Mouse (Mus musculus): ENCODE results near the gene Abhd17c.
A peak's percentile ranks its signal among the peaks of the same experiment; 100 is the strongest.
"Not testable (repeated sequence)": the region's sequence is repeated elsewhere in the genome, so short reads cannot be mapped to it uniquely, and the experiment has no call there.

Gene Abhd17c

DNA sequence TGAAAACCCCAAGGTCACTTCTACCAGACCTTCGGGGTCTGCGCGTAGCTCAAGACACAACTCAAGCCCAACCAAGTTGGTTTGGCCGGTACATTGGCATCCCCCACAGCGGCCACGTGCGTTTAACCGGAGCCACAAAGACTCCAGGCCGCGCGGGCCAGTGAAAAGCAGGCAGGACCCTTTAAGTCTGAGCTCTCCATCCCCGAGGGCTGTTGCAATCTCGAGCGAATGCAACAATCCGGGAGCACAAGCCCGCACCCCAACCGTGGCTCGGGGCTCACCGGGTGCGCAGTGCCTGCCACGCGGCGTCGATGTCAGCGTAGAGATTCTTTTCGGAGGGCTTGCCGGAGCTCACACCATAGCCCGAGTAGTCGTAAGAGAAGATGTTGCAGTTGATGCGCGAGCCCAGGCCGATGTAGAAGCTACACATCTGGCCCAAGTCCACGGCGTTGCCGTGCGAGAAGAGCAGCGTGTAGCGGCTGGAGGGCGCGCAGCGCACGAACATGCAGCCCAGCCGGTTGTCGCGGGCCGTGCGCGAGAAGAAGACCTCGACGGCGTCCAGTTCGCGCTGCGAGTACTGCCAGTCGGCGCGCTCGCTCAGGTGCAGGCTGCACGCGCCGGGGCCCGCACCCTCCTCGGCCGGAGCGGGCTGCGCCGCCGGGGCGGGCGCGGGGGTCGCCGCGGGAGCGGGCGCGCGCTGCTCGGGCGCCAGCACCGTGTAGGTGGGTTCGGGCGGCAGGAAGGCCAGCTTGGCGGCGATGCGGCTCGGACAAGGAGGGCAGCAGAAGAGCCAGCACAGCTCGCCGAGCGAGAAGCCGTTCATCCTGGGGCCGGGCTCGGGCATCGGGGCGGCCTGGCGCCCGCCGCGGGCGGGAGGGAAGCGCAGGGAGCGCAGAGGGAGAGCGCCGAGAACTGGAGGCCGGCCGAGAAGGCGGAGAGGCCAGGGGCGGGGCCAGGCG is at the start of gene Abhd17c:
TSS of gene Abhd17c (minus strand) at position 893 of the 959 bp plus-strand sequence.
- no peak for DNase-seq

DNA sequence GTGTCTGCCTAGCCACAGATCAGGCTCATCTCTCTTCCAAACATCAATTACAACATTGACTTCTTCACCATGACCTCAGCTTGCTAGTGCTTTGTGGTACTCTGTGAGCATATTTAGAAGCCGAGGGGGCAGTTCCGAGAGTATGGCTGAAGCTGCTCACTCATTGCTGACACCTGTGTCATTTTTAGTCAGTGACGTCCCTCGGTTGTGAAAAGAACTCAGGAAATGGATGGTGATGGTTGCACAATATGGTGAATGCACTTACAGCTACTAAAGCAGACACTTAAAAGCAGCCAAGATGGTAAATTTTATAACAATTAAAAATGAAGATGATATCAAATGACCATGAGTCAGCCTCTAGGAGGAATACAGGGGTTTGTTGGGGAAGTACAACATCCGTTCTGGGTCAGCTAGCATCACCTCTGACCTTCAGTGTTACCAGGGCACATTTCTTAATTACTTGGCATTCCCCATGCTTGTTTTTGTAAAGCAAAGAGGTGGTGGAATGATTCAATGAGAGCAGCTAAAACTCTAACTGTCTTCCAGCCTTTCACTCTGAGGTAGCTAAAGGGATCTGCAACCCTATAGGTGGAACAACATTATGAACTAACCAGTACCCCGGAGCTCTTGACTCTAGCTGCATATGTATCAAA is 45.6 kb upstream of the Abhd17c start:
- DNase-seq: peak; percentile 37

GRCm38 (mm10) chr7:84196221-84196620 is 44.5 kb upstream of the Abhd17c start:
- DNase-seq: no peak

DNA sequence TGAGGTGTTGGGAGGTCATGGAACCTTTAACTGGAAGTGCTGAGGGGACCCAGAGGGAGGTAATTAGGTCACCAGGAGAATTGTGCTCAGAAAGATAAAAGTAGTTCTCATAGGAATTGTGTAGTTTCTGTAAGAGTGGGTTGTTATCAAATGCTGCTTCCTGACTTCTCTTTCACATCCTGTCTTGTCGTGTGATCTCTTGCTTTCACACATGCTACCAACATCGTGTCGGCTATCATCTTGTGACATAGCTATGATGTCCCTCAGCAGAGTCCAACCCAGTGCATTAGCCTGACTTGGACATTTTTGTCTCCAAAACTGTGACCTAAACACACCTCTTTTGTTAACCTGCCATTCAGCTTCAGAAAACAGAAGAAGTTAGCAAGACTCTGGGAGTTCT is 40.6 kb upstream of the Abhd17c start:
- no peak for DNase-seq

- no peak for DNase-seq
Measured at GRCm38 (mm10) chr7:84191476-84191875, 39.8 kb upstream of the Abhd17c start.

DNA sequence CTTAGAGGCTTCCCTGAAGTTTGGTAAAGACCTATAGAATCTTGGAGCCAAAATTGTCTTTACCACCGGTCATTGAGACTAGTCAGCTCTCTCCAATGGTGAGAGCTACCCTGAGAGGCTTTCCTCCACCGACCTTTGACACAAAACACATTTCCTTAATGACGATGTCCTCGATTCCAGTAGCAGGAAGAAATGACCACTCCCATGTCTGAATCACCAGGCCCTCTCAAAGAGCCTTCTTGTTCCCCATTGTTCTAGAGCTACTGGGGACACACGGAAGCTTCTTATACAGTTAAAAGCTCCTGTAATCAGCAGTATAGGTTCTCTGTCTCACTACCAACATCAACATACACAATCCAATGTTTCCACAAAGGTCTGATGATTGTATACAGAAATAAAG is 36.5 kb upstream of the Abhd17c start:
- peak; percentile 53 for DNase-seq

DNA sequence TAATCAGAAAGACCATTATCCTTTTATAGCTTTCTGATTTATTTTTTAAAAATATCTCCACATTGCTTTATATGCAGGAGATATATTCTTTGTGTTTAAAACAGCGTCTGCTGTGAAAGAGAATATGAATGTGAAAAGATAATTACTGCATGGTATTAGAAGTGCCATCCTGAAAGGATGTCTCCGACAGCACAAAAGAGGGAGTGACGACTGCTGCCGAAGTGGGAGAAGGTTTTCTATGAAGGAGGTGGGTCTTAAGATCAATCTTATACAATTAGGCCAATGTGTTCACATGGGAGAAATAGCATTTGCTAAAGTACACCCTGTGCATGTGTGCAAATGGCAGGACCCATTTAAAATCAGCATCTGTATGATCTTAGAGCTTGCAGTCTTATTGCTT is 33.5 kb upstream of the Abhd17c start:
- no peak for DNase-seq

DNA sequence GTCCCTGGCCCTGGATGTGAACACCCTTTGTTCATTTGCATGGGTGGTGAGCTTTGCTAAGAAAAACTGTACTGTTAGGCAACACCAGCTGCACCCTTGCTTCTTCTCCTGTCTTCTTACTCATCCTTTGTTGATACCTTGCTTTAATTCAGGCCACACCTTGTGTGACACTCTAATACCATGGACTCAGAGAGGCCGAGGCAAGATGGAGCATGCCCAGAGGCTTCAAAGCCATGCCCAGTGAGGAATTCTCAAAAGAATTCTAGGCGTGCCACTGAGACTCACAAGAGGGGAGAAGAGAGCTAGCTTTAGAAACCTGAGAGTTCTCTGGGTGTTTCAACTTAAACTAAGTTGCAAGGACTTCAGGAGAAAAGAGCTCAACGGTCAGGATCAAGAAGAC is 33.0 kb upstream of the Abhd17c start:
- no peak for DNase-seq

- not testable (repeated sequence) for DNase-seq
Measured at GRCm38 (mm10) chr7:84178809-84179208, 27.1 kb upstream of the Abhd17c start.

DNA sequence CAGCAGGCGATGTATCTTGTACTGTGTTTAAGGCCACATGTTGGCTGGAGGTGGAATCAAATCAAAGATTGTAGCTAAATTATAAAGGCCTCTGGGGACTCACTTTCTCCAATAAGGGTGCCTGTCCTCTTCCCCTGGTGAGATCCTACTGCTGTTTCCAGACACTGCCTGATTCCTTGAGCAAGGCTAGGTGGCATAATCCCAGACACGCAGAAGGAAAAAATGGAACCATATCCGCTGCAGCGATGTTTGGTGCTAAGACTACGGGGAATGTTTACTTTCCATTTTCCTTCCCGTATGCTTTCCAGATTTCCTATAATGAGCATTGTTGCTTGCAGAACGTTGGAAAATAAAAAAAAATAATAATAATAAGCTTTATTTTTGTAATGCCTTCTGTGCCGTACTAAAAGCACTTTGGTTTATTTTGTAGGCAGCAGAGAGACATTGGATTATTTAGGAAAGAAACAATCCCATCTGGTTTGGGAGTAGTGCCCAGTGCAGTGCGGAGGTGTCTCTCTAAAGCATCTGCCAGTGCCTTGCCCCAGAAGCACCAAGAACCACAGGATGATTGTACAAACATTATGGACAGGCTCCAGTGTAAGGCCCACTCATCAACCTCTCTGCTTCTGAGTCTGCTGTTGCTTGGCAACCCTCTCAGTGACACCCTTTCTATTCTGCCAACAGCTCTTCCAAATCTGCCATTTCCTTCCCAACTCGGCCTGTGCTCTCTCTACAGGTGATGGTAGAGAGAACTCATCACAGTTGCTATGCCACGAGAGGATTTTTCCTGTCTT is 23.2 kb upstream of the Abhd17c start:
- peak; percentile 17 for DNase-seq

DNA sequence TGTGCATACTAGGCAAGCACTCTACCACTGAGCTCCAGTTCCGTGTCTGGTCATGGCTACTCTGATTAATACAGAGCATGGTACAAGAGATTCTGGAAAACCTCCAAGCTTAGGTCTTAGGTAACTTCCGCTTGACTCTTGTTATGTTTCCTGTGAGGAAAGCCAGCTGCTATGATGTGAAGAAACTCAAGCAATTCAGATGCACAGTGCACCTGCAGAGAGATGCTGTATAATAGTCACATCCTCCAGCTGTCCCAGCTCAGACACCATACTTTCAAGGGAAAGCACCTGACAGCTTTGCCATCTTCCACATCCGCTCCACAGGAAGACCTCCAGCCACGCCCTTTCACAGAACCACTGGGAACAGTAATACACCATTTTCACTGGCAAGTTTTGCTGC is 21.7 kb upstream of the Abhd17c start:
- no peak for DNase-seq

DNA sequence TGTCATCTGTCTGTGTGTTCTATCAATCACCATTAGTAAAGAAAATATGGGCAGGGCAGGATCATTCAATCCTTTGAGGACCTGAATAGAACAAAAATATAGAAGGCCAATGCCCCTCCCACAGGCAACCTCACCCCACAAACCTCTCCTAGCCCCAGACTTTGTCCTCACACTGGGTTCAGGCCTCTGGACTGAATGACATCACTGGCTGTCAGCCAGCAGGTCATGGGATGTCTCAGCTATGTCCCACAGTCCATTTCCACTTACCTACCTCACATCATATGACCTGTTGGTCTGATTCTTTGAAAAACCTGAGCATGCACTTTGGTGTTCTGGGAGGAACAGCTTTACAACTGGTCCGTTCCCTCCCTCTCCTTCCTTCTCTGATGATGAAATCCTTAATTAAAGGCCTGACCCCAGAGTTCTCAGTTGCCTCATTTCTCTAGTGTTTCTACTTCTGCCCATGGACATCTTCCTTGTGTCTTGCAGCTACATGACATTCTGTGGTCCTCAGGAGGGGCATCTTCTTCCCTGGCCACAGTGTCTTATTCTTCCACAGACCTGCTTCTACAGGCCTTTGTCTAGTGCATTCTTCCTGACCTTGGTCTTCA is 19.6 kb upstream of the Abhd17c start:
- peak; percentile 56 for DNase-seq

GRCm38 (mm10) chr7:84168355-84168754 is 16.7 kb upstream of the Abhd17c start:
- no peak for DNase-seq

- no peak for DNase-seq
Measured at GRCm38 (mm10) chr7:84166721-84167419, 15.2 kb upstream of the Abhd17c start.

- DNase-seq: no peak
Measured at GRCm38 (mm10) chr7:84166007-84166406, 14.3 kb upstream of the Abhd17c start.

GRCm38 (mm10) chr7:84165288-84165687 is 13.6 kb upstream of the Abhd17c start:
- no peak for DNase-seq

GRCm38 (mm10) chr7:84164880-84165279 is 13.2 kb upstream of the Abhd17c start:
- no peak for DNase-seq

DNA sequence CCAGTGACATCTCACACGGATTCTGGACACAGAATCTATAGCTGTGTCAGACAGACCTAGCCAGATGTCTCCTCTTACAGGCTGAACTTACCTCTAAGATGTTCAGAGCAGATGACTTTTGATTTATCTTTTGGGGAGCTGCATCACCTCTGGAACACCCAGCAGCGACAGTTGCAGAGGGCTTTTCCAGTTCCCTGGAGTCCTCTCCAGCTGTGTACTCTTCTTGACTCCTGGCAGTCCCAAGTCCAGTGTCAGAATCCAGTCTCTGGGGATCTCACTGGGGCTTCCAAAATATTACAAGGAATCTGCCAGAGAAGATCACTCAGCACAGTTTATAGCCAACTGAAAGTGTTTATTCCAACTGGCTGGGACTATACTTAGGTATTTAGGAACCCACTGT is 12.7 kb upstream of the Abhd17c start:
- DNase-seq: no peak

- DNase-seq: no peak
Measured at GRCm38 (mm10) chr7:84163585-84163984, 11.9 kb upstream of the Abhd17c start.

DNA sequence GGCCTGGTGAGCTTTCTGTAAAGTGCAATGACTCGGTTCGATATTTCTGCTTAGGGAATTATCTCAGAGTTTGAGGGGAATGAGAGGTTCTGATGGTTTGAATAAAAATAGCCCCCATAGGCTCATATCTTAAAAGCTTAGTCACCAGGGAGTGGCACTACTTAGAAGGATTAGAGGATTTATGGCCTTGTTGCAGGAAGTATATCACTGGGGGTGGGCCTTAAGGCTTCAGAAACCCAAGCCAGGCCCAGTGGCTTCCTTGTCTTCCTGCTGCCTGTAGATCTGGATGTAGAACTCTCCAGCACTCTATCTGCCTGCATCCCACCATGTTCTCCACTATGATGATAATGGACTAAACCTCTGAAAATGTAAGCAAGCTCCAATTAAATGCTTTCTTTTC is 7.7 kb upstream of the Abhd17c start:
- no peak for DNase-seq

GRCm38 (mm10) chr7:84153821-84154220 is 2.1 kb upstream of the Abhd17c start:
- DNase-seq: no peak

- DNase-seq: no peak
Measured at GRCm38 (mm10) chr7:84152821-84153220, 1.1 kb upstream of the Abhd17c start.

Data from lung, postnatal 36 days (tissue).